Mouse (Mus musculus): ENCODE results near the gene Adamts15.

Gene Adamts15

DNA sequence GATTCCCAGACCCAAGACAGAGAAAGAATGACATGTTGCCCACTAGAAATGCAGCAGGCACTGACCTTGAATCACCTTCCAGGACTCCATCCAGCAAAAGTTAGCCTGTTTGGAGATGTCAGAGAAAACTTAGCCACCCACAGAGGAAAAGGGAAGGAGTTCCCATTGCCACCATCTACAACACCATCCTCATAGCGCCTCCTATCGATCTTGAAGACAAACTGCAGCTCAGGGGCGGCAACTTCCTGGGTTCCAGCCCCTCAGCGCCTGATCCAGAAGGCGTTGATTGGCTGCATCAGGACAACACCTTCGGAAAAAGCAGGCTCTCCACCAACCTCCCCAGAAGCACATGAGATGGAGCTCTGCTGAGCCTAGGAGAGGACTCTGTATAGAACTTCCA, 1.5 kb downstream of the Adamts15 start:
- peaks cover 42% of the 10 kb centered on the region for H3K27me3 ChIP-seq (ENCODE audit: insufficient read depth, low read length)
- TF ChIP-seq CTCF (conservative IDR thresholded peaks at IDR 0.05; ENCODE audit: low read length) (peak; percentile 90), NANOG (IDR thresholded peaks at IDR 0.05; ENCODE audit: borderline replicate concordance, low read length) (no peak)
- H3K36me3 ChIP-seq (ENCODE audit: insufficient read depth, low read length), result no peaks in the 10 kb centered on the region
- peaks cover 20% of the 10 kb centered on the region for H3K4me1 ChIP-seq (replicated peaks; ENCODE audit: low read depth, low read length)
- peaks cover 12% of the 10 kb centered on the region for H3K9me3 ChIP-seq (ENCODE audit: low read length)
- 0 out of 2 replicates have a peak overlapping the region, but pooled peaks have one; percentile 84 for H3K4me3 ChIP-seq (replicated peaks; ENCODE audit: low read length)

DNA sequence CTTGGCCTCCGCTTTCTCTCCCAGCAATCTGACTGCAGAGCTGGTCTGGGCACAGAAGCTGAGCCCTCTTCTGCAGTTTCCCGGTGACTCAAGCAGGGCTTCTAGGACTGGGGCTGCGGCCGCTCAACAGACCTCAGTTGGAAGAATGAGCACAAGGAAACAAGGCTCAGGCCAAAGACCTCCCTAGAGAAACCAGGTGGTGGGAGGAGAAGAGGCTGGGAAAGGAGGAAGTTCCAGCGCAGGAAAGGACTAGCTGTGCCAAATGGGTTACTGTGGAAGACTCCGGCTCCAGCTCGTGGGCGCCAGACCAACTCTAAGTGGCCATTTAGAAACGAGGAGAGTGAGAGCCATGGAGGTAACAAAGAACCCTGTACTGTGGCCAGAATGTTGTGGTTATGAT, 2.6 kb downstream of the Adamts15 start:
- Histone ChIP-seq H3K9me3 (ENCODE audit: low read length) (peaks cover 12% of the 10 kb centered on the region), H3K4me1 (replicated peaks; ENCODE audit: low read depth, low read length) (peaks cover 20% of the 10 kb centered on the region), H3K27me3 (ENCODE audit: insufficient read depth, low read length) (peaks cover 42% of the 10 kb centered on the region), H3K36me3 (ENCODE audit: insufficient read depth, low read length) (no peaks in the 10 kb centered on the region), H3K4me3 (replicated peaks; ENCODE audit: low read length) (no peak overlapping the region)
- no peak for TF ChIP-seq CTCF (conservative IDR thresholded peaks at IDR 0.05; ENCODE audit: low read length)
- no peak for TF ChIP-seq NANOG (IDR thresholded peaks at IDR 0.05; ENCODE audit: borderline replicate concordance, low read length)
- no peak for TF ChIP-seq POU5F1 (IDR thresholded peaks at IDR 0.05; ENCODE audit: borderline replicate concordance, low read length)

DNA sequence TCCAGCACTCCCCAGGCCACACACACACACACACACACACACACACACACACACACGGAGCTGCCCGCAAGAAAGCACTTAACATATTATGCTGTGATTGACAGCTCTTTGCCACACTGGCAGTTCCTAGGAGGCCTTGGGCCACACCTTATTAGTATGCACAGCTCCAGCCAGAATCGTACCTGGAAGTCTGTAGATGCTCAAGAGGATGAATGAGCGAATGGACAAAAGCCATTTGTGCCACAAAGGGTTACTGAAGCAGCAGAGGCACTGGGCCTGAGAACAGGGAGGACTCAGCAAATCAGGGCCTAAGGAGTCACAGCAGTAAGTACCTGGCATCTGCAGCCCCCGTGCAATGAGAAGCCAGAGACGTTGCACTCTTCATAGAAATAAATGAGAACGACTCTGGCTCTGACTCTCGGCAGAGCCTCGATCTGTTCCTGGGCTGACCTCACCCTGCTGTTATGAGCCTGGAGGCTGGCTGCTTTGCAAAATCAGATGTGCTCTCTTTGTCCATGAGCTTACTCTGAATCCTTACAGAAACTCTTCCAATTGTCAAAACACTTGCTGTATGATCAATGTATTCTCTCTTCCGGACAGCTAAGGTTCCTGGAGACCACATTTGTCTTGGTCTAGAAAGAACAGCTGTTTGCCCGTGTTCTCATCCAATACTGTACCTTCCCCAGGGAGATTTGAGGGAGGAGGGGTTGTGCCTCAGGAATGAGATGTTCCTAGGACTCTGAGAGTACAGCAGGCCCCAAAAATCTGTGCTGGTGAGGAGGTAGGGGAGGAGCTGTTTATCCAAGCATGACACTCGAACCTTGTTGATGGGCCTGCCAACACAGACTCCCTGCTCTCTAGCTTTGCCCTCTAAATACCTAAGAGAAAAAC, 3.5 kb downstream of the Adamts15 start:
- Histone ChIP-seq H3K4me1 (replicated peaks; ENCODE audit: low read depth, low read length) (peaks cover 20% of the 10 kb centered on the region), H3K4me3 (replicated peaks; ENCODE audit: low read length) (no peak overlapping the region), H3K36me3 (ENCODE audit: insufficient read depth, low read length) (no peaks in the 10 kb centered on the region), H3K27me3 (ENCODE audit: insufficient read depth, low read length) (peaks cover 43% of the 10 kb centered on the region), H3K9me3 (ENCODE audit: low read length) (peaks cover 12% of the 10 kb centered on the region)
- TF ChIP-seq NANOG (IDR thresholded peaks at IDR 0.05; ENCODE audit: borderline replicate concordance, low read length) (no peak), POU5F1 (IDR thresholded peaks at IDR 0.05; ENCODE audit: borderline replicate concordance, low read length) (no peak), CTCF (conservative IDR thresholded peaks at IDR 0.05; ENCODE audit: low read length) (no peak)

DNA sequence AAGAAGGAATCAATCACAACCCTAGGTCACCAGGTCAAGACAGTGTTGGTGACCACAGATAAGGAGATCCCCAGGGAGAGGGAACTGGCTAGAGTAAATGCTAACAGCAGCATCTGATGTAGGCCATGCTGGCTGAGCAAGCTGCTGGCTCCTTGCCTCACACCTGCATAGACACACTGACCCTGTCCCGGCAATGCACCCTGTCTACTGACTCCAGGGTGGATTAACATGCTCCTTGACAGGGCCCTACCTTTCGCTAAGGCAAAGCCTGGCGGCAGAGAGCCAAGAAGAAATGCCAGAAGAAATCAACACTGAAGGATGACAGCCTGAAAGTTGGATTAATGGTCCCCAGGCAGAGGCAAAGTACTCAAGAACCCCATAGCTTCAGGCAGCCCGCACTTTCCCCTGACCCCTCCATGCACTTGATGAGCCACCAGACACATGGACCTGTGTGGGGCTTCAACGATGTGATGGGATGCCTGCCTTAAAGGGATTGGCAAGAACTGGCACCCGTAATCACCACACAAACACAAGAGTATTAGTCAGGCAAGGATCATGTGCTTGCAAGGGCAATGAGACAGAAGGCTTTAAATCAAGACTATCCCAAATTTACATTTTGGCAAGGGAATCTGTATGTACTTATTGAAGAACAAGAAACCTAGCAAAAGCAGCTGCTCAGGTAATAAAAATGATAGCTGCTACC, 5.8 kb downstream of the Adamts15 start:
- Histone ChIP-seq H3K4me1 (replicated peaks; ENCODE audit: low read depth, low read length) (peaks cover 6% of the 10 kb centered on the region; the same call in 1 of the 2 replicates), H3K4me3 (replicated peaks; ENCODE audit: low read length) (no peak overlapping the region), H3K27me3 (ENCODE audit: insufficient read depth, low read length) (peaks cover 20% of the 10 kb centered on the region), H3K36me3 (ENCODE audit: insufficient read depth, low read length) (no peaks in the 10 kb centered on the region), H3K9me3 (ENCODE audit: low read length) (peaks cover 12% of the 10 kb centered on the region)
- TF ChIP-seq CTCF (conservative IDR thresholded peaks at IDR 0.05; ENCODE audit: low read length) (no peak), NANOG (IDR thresholded peaks at IDR 0.05; ENCODE audit: borderline replicate concordance, low read length) (no peak), POU5F1 (IDR thresholded peaks at IDR 0.05; ENCODE audit: borderline replicate concordance, low read length) (no peak)

DNA sequence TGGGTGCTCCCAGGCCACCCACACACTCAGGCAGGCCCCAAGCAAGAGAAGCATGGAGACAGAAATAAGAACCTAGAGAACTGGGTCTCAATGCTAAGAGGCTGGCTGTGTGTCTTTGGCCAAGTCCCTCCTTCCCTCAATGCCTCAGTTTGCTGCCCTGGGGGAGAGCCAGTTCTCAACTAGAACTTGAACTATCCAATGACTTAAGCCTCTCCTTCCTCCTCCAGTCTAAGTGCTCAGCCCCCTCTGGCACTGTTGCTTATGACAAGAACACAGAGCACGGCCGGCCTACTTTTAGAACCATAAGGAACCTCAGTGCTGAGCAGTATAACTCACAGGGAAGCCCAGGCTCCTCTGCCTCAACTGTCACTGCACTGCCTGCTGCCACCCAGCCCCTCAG, 8.0 kb downstream of the Adamts15 start:
- Histone ChIP-seq H3K4me3 (replicated peaks; ENCODE audit: low read length) (no peak overlapping the region), H3K36me3 (ENCODE audit: insufficient read depth, low read length) (no peaks in the 10 kb centered on the region), H3K27me3 (ENCODE audit: insufficient read depth, low read length) (0 out of 2 replicates have a peak, but pooled peaks cover 7% of the 10 kb centered on the region), H3K9me3 (ENCODE audit: low read length) (peaks cover 10% of the 10 kb centered on the region), H3K4me1 (replicated peaks; ENCODE audit: low read depth, low read length) (no peaks in the 10 kb centered on the region)
- TF ChIP-seq NANOG (IDR thresholded peaks at IDR 0.05; ENCODE audit: borderline replicate concordance, low read length) (no peak), CTCF (conservative IDR thresholded peaks at IDR 0.05; ENCODE audit: low read length) (no peak), POU5F1 (IDR thresholded peaks at IDR 0.05; ENCODE audit: borderline replicate concordance, low read length) (no peak)

DNA sequence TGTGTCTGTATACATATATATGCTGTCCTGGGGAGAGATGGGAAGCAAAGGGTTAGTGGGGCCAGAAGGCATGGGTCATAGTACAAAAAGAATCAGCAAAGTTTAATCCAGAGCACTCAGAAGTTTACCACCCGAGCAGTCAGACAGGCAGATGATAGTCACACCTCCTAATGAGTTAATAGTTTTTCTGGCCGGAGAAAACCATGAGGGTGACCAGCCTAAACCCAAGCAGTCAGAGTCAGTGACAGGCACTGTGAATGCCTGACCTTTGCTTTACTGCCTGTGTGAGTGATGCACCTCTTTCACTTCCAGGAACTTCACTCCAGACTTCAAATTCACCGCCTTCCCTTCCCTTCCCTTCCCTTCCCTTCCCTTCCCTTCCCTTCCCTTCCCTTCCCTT, 8.8 kb downstream of the Adamts15 start:
- Histone ChIP-seq H3K4me1 (replicated peaks; ENCODE audit: low read depth, low read length) (no peaks in the 10 kb centered on the region), H3K9me3 (ENCODE audit: low read length) (peaks cover 2% of the 10 kb centered on the region), H3K4me3 (replicated peaks; ENCODE audit: low read length) (no peak overlapping the region), H3K27me3 (ENCODE audit: insufficient read depth, low read length) (0 out of 2 replicates have a peak, but pooled peaks cover 7% of the 10 kb centered on the region), H3K36me3 (ENCODE audit: insufficient read depth, low read length) (no peaks in the 10 kb centered on the region)
- TF ChIP-seq NANOG (IDR thresholded peaks at IDR 0.05; ENCODE audit: borderline replicate concordance, low read length) (no peak), POU5F1 (IDR thresholded peaks at IDR 0.05; ENCODE audit: borderline replicate concordance, low read length) (no peak), CTCF (conservative IDR thresholded peaks at IDR 0.05; ENCODE audit: low read length) (no peak)

DNA sequence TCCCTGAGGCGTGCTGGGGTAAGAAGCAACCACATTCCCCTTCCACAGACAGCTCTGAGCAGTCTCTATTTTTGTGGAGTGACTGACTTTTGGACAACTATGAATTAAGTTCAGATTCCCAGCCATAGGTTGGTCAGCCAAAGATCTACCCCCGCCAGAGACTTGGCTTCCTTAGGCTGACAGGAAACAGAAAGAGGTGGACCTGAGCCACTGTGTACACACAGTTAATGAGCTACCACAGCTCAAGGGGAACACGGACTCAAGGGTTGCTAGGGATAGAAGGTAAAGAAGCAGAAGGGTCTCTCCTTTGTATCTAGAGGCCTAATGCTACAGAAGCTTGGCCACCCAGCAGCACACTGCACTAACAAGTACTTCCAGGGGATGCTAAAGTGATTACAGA, 10.1 kb downstream of the Adamts15 start:
- Histone ChIP-seq H3K36me3 (ENCODE audit: insufficient read depth, low read length) (no peaks in the 10 kb centered on the region), H3K4me1 (replicated peaks; ENCODE audit: low read depth, low read length) (no peaks in the 10 kb centered on the region), H3K4me3 (replicated peaks; ENCODE audit: low read length) (no peak overlapping the region), H3K27me3 (ENCODE audit: insufficient read depth, low read length) (0 out of 2 replicates have a peak, but pooled peaks cover 7% of the 10 kb centered on the region), H3K9me3 (ENCODE audit: low read length) (no peaks in the 10 kb centered on the region)
- TF ChIP-seq POU5F1 (IDR thresholded peaks at IDR 0.05; ENCODE audit: borderline replicate concordance, low read length) (no peak), NANOG (IDR thresholded peaks at IDR 0.05; ENCODE audit: borderline replicate concordance, low read length) (no peak), CTCF (conservative IDR thresholded peaks at IDR 0.05; ENCODE audit: low read length) (no peak)

DNA sequence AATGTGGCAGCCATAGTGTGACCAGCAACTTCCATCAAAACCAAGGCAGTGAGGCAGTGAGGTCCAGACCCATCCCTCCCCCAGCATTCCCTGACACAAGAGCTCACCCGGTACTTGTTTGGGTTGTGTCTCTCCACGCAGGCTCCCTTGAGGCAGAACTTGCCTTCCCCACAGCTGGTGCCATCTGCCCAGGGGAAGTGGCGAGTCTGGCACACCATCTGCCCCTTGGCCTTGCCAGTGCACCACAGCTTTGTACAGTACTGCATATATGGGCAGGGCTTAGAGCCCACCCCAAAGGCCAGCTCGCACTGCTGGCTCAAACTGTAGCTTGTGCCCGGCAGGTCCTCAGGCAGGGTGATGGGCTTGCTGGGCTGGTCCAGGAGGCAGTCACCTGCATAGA, 11.8 kb downstream of the Adamts15 start:
- Histone ChIP-seq H3K4me1 (replicated peaks; ENCODE audit: low read depth, low read length) (no peaks in the 10 kb centered on the region), H3K4me3 (replicated peaks; ENCODE audit: low read length) (no peak overlapping the region), H3K9me3 (ENCODE audit: low read length) (no peaks in the 10 kb centered on the region), H3K27me3 (ENCODE audit: insufficient read depth, low read length) (0 out of 2 replicates have a peak, but pooled peaks cover 7% of the 10 kb centered on the region), H3K36me3 (ENCODE audit: insufficient read depth, low read length) (no peaks in the 10 kb centered on the region)
- TF ChIP-seq CTCF (conservative IDR thresholded peaks at IDR 0.05; ENCODE audit: low read length), result no peak
- TF ChIP-seq POU5F1 (IDR thresholded peaks at IDR 0.05; ENCODE audit: borderline replicate concordance, low read length), result no peak
- TF ChIP-seq NANOG (IDR thresholded peaks at IDR 0.05; ENCODE audit: borderline replicate concordance, low read length), result no peak

All from E14TG2a.4 (cell line).